Mouse (Mus musculus): ENCODE results near the gene Syncrip.

DNA sequence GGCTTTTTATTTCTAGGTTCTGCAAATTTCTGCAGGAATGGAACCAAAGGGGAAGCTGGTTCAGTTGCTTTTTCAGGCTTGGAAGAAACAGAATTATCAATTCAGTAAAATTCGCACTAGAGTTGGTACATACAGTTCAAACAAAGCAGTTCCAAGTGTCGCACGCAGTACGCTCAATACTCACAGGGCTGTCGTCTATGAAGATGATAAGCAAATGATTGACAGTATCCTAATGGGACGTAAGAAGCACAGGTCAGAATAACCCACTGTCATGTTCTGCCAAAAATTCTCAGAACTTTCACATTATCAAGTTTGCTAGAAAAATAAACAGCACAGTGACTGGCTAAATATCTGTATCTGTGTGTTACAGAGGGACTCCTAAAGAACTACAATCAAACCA, 77.9 kb downstream of the Syncrip start:
- no peak for TF ChIP-seq MAFK (IDR thresholded peaks at IDR 0.05; ENCODE audit: insufficient read depth, low read depth, low read length)
- TF ChIP-seq CHD2 (IDR thresholded peaks at IDR 0.05; ENCODE audit: low read depth, low read length): no peak
- TF ChIP-seq HCFC1 (IDR thresholded peaks at IDR 0.05; ENCODE audit: borderline replicate concordance, insufficient read depth, low read length): no peak

All from ES-E14 (cell line).